Mouse (Mus musculus) mouse embryonic stem cell (cell line): ENCODE data around the gene Dnmbp.

Experiments used
- in situ Hi-C, 2 experiments: fragments of 300-500 bp; cut with MboI; formaldehyde crosslinking; loops; 1 replicate in 1 of 2; 3 replicates in 1 of 2; pipeline ENCODE4 v1.14.3; 2019 to 2020; ENCODE audit warnings: low sequenced_read_pairs in 2 of 2, low pct_unique_long_range_greater_than_20kb in 1 of 2, mixed read lengths in 1 of 2; ENCODE audit not compliant: unreplicated experiment in 1 of 2

Dnmbp gene

DNA sequence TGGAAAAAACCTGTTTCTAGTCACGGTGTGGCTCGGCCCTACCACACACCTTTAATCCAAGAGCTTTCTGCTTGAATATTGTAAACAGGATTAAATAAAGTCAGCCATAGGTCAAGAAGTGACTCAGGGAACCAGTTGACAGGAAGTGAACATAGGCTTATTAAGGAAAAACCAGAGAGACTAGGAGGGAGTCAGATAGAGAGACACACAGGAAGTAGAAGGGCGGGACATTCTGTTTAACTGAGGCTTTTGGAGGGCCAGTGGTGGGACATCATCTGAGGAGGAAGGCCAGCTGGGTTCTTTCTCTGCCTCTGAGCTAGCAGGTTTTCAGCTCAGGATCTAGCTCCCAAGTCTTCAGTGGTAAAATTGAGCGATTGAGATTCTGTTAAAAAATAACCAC is 20.1 kb downstream of the Dnmbp start:
- in situ Hi-C loops: no loop called here

GRCm38 (mm10) chr19:43918834-43919233 is 21.2 kb downstream of the Dnmbp start:
- in situ Hi-C loops: no loop called here

DNA sequence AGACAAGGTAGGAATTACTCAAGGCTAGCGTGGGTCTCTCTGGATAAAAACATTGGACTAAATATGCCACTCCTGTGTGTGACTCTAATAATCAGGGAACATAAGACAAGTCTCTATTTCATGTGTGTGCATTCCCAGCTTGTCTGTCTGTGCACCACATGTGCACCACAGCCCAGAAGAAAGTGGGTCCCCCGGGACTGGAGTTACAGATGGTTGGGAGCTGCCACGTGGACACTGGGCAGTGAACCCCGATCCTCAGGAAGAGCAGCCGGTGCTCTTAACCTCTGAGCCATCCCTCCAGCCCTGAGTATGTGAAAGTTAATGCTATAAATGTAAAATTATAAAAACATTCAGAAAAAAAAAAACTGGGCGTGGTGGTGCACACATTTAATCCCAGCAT is 22.2 kb downstream of the Dnmbp start:
- in situ Hi-C loops: no loop called here

DNA sequence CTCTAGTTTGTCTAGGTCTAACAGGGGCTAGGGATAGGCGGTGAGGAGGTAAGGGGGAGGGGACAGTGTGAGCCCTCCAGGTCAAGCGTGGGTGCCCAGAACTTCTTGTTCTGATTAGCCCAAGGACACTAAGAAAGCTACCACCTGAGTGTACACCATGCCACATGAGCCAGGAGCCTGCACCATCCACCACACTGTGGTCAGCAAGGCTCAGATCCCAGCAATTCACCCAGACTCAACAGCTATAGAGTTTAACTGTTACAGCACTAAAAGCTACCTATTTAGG is 22.6 kb downstream of the Dnmbp start:
- in situ Hi-C loops: no loop called here

GRCm38 (mm10) chr19:43916586-43917405 is 23.2 kb downstream of the Dnmbp start:
- in situ Hi-C loops: no loop called here

- in situ Hi-C loops: no loop called here
Observed at GRCm38 (mm10) chr19:43915431-43915830, 24.6 kb downstream of the Dnmbp start.

GRCm38 (mm10) chr19:43914986-43915385 is 25.0 kb downstream of the Dnmbp start:
- in situ Hi-C loops: no loop called here

GRCm38 (mm10) chr19:43912775-43913486 is 27.1 kb downstream of the Dnmbp start:
- in situ Hi-C loops: no loop called here

DNA sequence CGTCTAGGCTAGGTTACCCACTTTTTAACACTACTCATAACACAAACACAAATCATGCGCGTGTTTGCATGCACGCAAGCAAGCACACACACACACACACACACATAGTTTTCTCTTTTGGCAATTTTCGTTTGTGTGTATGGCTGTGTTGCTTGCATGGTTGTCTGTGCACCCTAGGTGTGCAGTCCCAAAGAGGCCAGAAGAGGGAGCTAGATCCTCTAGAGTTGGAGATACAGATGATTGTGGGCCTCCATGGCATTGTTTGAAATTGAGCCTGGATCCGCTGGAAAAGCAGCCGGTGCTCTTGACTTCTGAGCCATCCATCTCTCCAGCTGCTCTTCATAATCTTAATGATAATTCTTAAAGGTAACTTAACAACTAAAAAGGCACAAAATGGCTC is 33.5 kb downstream of the Dnmbp start:
- in situ Hi-C loops: no loop called here

GRCm38 (mm10) chr19:43905985-43906384 is 34.0 kb downstream of the Dnmbp start:
- in situ Hi-C loops: no loop called here

DNA sequence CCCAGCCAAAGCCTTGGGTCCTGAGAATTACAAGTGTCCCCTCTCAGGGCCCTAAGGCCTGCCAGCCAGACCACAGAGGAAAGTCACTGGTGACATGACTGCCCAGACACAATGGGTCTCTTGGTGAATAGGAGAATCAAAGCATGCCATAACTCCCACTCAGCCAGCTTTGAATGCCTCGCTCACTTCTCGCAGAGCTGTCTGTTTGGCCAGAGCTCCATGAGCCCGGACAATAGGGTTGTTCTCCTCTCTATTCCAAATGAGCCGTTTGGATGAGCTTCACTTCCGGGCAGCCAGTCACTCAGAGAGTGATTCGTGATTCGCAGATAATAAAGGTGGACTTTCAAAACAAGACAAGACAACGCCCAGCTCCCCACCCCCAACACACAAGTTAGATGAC is 34.9 kb downstream of the Dnmbp start:
- in situ Hi-C loops: no loop called here

GRCm38 (mm10) chr19:43904327-43904726 is 35.7 kb downstream of the Dnmbp start:
- in situ Hi-C loops: no loop called here

DNA sequence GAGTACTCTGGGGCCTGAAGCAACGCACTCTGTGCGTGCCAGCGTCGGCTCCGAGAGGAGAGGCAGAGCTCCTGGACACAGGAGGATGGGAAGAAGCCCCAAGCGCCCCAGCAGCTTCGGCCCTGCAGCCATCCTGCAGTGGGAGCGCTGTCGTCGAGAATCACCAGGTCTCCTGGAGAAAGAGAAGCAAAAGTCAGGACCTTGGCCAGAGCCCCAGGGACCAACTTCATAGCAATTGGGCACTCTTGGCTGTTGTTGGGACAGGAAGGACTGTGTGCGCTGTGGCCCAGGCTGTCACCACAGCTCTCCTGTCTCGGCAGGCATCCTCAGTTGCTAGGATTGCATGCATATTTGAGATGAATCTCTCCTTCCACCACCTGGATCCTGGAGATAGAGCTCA is 37.1 kb downstream of the Dnmbp start:
- in situ Hi-C loops: no loop called here

GRCm38 (mm10) chr19:43900690-43901089 is 39.3 kb downstream of the Dnmbp start:
- in situ Hi-C loops: no loop called here

GRCm38 (mm10) chr19:43898547-43898946 is 41.4 kb downstream of the Dnmbp start:
- in situ Hi-C loops: no loop called here

- in situ Hi-C loops: no loop called here
Observed at GRCm38 (mm10) chr19:43896441-43896840, 43.5 kb downstream of the Dnmbp start.

DNA sequence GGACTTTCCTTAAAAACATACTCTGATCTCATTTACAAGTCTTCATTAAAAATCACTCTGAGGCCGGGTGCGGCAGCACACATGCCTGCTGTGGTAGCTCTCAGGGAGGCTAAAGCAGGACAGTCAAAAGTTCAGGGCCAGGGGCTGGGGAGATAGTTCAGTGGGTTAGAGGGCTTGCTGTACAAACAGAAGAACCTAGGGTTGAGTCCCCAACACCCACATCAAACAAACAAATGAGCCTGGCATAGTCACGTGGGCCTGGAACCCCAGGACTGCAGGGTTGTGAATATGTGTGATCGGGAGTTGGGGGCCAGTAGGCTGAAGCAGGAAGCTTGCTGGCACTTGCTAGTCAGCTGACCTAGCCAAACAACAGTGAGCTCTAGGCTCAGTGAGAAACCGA is 44.0 kb downstream of the Dnmbp start:
- in situ Hi-C loops: no loop called here

- in situ Hi-C loops: no loop called here
Observed at GRCm38 (mm10) chr19:43894821-43895220, 45.2 kb downstream of the Dnmbp start.

DNA sequence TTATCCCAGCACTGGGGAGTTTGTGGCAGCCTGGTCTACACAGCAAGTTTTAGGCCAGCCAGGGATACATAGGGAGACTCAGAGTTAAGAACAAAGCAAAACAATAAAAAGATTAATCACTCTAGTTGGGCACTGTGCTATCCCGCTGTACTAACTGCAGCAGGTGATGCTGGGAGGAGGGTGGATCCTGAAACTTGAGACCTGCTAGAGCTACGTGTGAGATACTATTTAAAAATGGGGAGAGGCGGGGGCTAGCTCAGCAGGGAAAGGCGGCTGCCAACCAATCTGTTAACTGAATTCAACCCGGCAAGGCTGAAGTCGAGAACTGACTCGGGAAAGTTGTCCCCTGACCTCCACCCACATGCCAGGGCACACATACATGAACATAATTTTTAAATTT is 45.9 kb downstream of the Dnmbp start:
- in situ Hi-C loops: no loop called here

- in situ Hi-C loops: no loop called here
Observed at GRCm38 (mm10) chr19:43890487-43890886, 49.5 kb downstream of the Dnmbp start.
